Mouse (Mus musculus) fibroblast of lung, adult 2 months (primary cell): Measurements from ENCODE around the gene Fam162a.
"Not testable (repeated sequence)": the region's sequence is repeated elsewhere in the genome, so short reads cannot be mapped to it uniquely, and the experiment has no call there.

Experiments
- DNase-seq: peaks from one replicate; pipeline ENCODE4 v3.0.0-alpha.2; 2011; ENCODE audit warnings: low read depth

The Fam162a gene

GRCm38 (mm10) chr16:36071450-36072379, at the start of gene Fam162a, which contains the start of gene Ccdc58:
Gene Fam162a, minus strand, starts transcription at chr16:36071594.
Gene Ccdc58, plus strand, starts transcription at chr16:36071685.
- peak; percentile 61 for DNase-seq

- DNase-seq: not testable (repeated sequence)
These were observed 44.4 kb upstream of the Fam162a start for GRCm38 (mm10) chr16:36115751-36116150.

- DNase-seq: not testable (repeated sequence)
These were observed 40.1 kb upstream of the Fam162a start for GRCm38 (mm10) chr16:36111486-36111885.

- DNase-seq: no peak
These were observed 30.8 kb upstream of the Fam162a start for GRCm38 (mm10) chr16:36102211-36102610.

GRCm38 (mm10) chr16:36101526-36101925, 30.1 kb upstream of the Fam162a start:
- DNase-seq: no peak

- DNase-seq: not testable (repeated sequence)
These were observed 26.6 kb upstream of the Fam162a start for GRCm38 (mm10) chr16:36097813-36098499.

GRCm38 (mm10) chr16:36094079-36094478, 22.7 kb upstream of the Fam162a start:
- DNase-seq: no peak

- no peak for DNase-seq
These were observed 19.6 kb upstream of the Fam162a start for GRCm38 (mm10) chr16:36090785-36091509.

- no peak for DNase-seq
These were observed 18.6 kb upstream of the Fam162a start for GRCm38 (mm10) chr16:36089850-36090616.

GRCm38 (mm10) chr16:36089065-36089464, 17.7 kb upstream of the Fam162a start:
- DNase-seq: no peak

- DNase-seq: no peak
These were observed 16.5 kb upstream of the Fam162a start for GRCm38 (mm10) chr16:36087846-36088245.

GRCm38 (mm10) chr16:36079916-36080315, 8.5 kb upstream of the Fam162a start:
- no peak for DNase-seq

- DNase-seq: no peak
These were observed 3.4 kb upstream of the Fam162a start for GRCm38 (mm10) chr16:36074772-36075171.

- DNase-seq: no peak
These were observed 1.1 kb upstream of the Fam162a start for GRCm38 (mm10) chr16:36072410-36073011.

GRCm38 (mm10) chr16:36071071-36071449, 334 bp downstream of the Fam162a start:
- DNase-seq: no peak

GRCm38 (mm10) chr16:36069819-36070575, 1.4 kb downstream of the Fam162a start:
- DNase-seq: no peak

- DNase-seq: no peak
These were observed 3.0 kb downstream of the Fam162a start for GRCm38 (mm10) chr16:36068356-36068755.

GRCm38 (mm10) chr16:36067694-36068093, 3.7 kb downstream of the Fam162a start:
- DNase-seq: no peak

- no peak for DNase-seq
These were observed 6.5 kb downstream of the Fam162a start for GRCm38 (mm10) chr16:36064904-36065303.

- no peak for DNase-seq
These were observed 8.1 kb downstream of the Fam162a start for GRCm38 (mm10) chr16:36063315-36063714.
